Mouse (Mus musculus) limb, embryonic 12.5 days (tissue): ENCODE data around the gene Serpina7. TPM values are rescaled to one million over a fixed set of nuclear protein-coding genes. Genes with fewer than 3 reads are reported as not detected.

Source experiments
- ATAC-seq: fragments of 200-750 bp; cut with Nextera tagmentation; 2 replicates; pipeline ENCODE4 v1.8.0; 2017; ENCODE audit warnings: low read depth, moderate TSS enrichment; ENCODE audit not compliant: insufficient number of reproducible peaks, insufficient read depth, low FRiP score, low TSS enrichment
- H3K27ac ChIP-seq: fragments of 300-500 bp; sonication (generic); 2 replicates; pipeline ENCODE4 v1.5.1; 2016; ENCODE audit warnings: mild to moderate bottlenecking, moderate library complexity
- H3K27me3 ChIP-seq: fragments of 300-500 bp; sonication (generic); 2 replicates; pipeline ENCODE4 v1.6.1; 2016; ENCODE audit warnings: mild to moderate bottlenecking, moderate library complexity
- H3K36me3 ChIP-seq: fragments of 300-500 bp; sonication (generic); 2 replicates; pipeline ENCODE4 v1.6.1; 2016; ENCODE audit warnings: mild to moderate bottlenecking, moderate library complexity
- H3K4me1 ChIP-seq: fragments of 300-500 bp; sonication (generic); replicated peaks from 2 replicates; pipeline ENCODE4 v1.6.1; 2016
- H3K4me2 ChIP-seq: fragments of 300-500 bp; sonication (generic); 2 replicates; pipeline ENCODE4 v1.6.1; 2016; ENCODE audit warnings: mild to moderate bottlenecking, moderate library complexity
- H3K4me3 ChIP-seq: fragments of 300-500 bp; sonication (generic); replicated peaks from 2 replicates; pipeline ENCODE4 v1.5.1; 2016; ENCODE audit warnings: mild to moderate bottlenecking
- H3K9ac ChIP-seq: fragments of 300-500 bp; sonication (generic); replicated peaks from 2 replicates; pipeline ENCODE4 v1.6.1; 2016; ENCODE audit warnings: mild to moderate bottlenecking, moderate library complexity
- H3K9me3 ChIP-seq: fragments of 300-500 bp; sonication (generic); 2 replicates; pipeline ENCODE4 v1.6.1; 2016; ENCODE audit warnings: mild to moderate bottlenecking, moderate library complexity
- WGBS: fragments of 180-500 bp; shearing (Covaris S2); methylation state at CpG from one replicate; pipeline ENCODE4 v1.1.7; 2016; 5-methylcytosine and 5-hydroxymethylcytosine counted together
- polyA plus RNA-seq: library from polyadenylated mRNA; unstranded; fragments of >200 nt; fragmentation: Nextera tagmentation; extraction: Ambion mirVana; gene quantifications from 2 replicates; pipeline ENCODE4 v1.2.1, GENCODE M21; 2016

Serpina7 gene
- 0.14 TPM in 1 of 2 replicates, not detected in the other for polyA plus RNA-seq

GRCm38 (mm10) chrX:139085077-139085476, at the start of gene Serpina7:
Gene Serpina7 (minus strand): TSS chrX:139085236.
- Histone ChIP-seq H3K9ac (no peak within 1 kb of the TSS), H3K27me3 (0 out of 2 replicates have a peak, but pooled peaks cover 3% of the 10 kb centered on the region), H3K27ac (no peak within 1 kb of the TSS), H3K4me2 (no peak within 1 kb of the TSS), H3K36me3 (no peaks in the 10 kb centered on the region), H3K9me3 (no peaks in the 10 kb centered on the region), H3K4me3 (no peak within 1 kb of the TSS), H3K4me1 (no peaks in the 10 kb centered on the region)
- ATAC-seq = no peak

GRCm38 (mm10) chrX:139134031-139134430, 49.0 kb upstream of the Serpina7 start:
- H3K4me3 ChIP-seq = no peak overlapping the region
- no peaks in the 10 kb centered on the region for H3K36me3 ChIP-seq
- ATAC-seq = no peak
- no peak overlapping the region for H3K4me2 ChIP-seq
- WGBS = 48% methylated on average over 4 of the region's 4 CpGs
- H3K27ac ChIP-seq = no peak overlapping the region
- H3K9ac ChIP-seq = no peak overlapping the region
- H3K4me1 ChIP-seq = no peaks in the 10 kb centered on the region
- no peaks in the 10 kb centered on the region for H3K9me3 ChIP-seq
- peaks cover 4% of the 10 kb centered on the region for H3K27me3 ChIP-seq

- ATAC-seq = no peak
- Histone ChIP-seq H3K36me3 (no peaks in the 10 kb centered on the region), H3K27me3 (no peaks in the 10 kb centered on the region), H3K9ac (no peak overlapping the region), H3K4me3 (no peak overlapping the region), H3K9me3 (no peaks in the 10 kb centered on the region), H3K4me2 (no peak overlapping the region), H3K27ac (no peak overlapping the region), H3K4me1 (no peaks in the 10 kb centered on the region)
- WGBS = 77% methylated on average over 1 of the region's 1 CpGs
Observed at GRCm38 (mm10) chrX:139097197-139097596, 12.2 kb upstream of the Serpina7 start.

GRCm38 (mm10) chrX:139085943-139086342, 907 bp upstream of the Serpina7 start, which contains the start of gene 4930513O06Rik:
Gene 4930513O06Rik (plus strand): TSS chrX:139086243.
- Histone ChIP-seq H3K4me3 (no peak within 1 kb of the TSS), H3K4me2 (no peak within 1 kb of the TSS), H3K9ac (no peak within 1 kb of the TSS), H3K27me3 (0 out of 2 replicates have a peak, but pooled peaks cover 6% of the 10 kb centered on the region), H3K9me3 (no peaks in the 10 kb centered on the region), H3K4me1 (no peaks in the 10 kb centered on the region), H3K27ac (no peak within 1 kb of the TSS), H3K36me3 (no peaks in the 10 kb centered on the region)
- no peak for ATAC-seq
- WGBS = 100% methylated on average over 1 of the region's 1 CpGs

GRCm38 (mm10) chrX:139078493-139078892, 6.5 kb downstream of the Serpina7 start:
- WGBS = 93% methylated on average over 2 of the region's 2 CpGs
- 0 out of 2 replicates have a peak, but pooled peaks cover 3% of the 10 kb centered on the region for H3K27me3 ChIP-seq
- ATAC-seq = no peak

GRCm38 (mm10) chrX:139064078-139064477, 21.0 kb downstream of the Serpina7 start:
- 77% methylated on average over 5 of the region's 5 CpGs for WGBS
- no peaks in the 10 kb centered on the region for H3K9me3 ChIP-seq
- H3K4me3 ChIP-seq = no peak overlapping the region
- no peak for ATAC-seq
- no peak overlapping the region for H3K9ac ChIP-seq
- no peak overlapping the region for H3K4me2 ChIP-seq
- H3K36me3 ChIP-seq = no peaks in the 10 kb centered on the region
- no peak overlapping the region for H3K27ac ChIP-seq
- no peaks in the 10 kb centered on the region for H3K4me1 ChIP-seq
- no peaks in the 10 kb centered on the region for H3K27me3 ChIP-seq

More at GRCm38 (mm10) chrX:139078493-139078892, 6.5 kb downstream of the Serpina7 start:
- no peak overlapping the region for H3K27ac ChIP-seq
- no peak overlapping the region for H3K4me3 ChIP-seq
- H3K4me2 ChIP-seq = no peak overlapping the region
- H3K36me3 ChIP-seq = no peaks in the 10 kb centered on the region
- H3K4me1 ChIP-seq = no peaks in the 10 kb centered on the region
- H3K9ac ChIP-seq = no peak overlapping the region
- no peaks in the 10 kb centered on the region for H3K9me3 ChIP-seq

- Histone ChIP-seq H3K4me2 (no peak overlapping the region), H3K36me3 (no peaks in the 10 kb centered on the region), H3K4me1 (no peaks in the 10 kb centered on the region), H3K4me3 (no peak overlapping the region), H3K27me3 (0 out of 2 replicates have a peak, but pooled peaks cover 3% of the 10 kb centered on the region), H3K9ac (no peak overlapping the region), H3K27ac (no peak overlapping the region), H3K9me3 (no peaks in the 10 kb centered on the region)
- WGBS = 74% methylated on average over 1 of the region's 1 CpGs
- ATAC-seq = no peak
Observed at GRCm38 (mm10) chrX:139053149-139053548, 31.9 kb downstream of the Serpina7 start.

- Histone ChIP-seq H3K9me3 (no peaks in the 10 kb centered on the region), H3K4me3 (no peak overlapping the region), H3K27me3 (no peaks in the 10 kb centered on the region), H3K4me1 (no peaks in the 10 kb centered on the region), H3K36me3 (no peaks in the 10 kb centered on the region), H3K9ac (no peak overlapping the region), H3K4me2 (no peak overlapping the region), H3K27ac (no peak overlapping the region)
- WGBS = 88% methylated on average over 1 of the region's 1 CpGs
- ATAC-seq = no peak
Observed at GRCm38 (mm10) chrX:139051976-139052375, 33.1 kb downstream of the Serpina7 start.

- Histone ChIP-seq H3K4me3 (no peak overlapping the region), H3K9me3 (no peaks in the 10 kb centered on the region), H3K9ac (no peak overlapping the region), H3K27ac (no peak overlapping the region), H3K27me3 (no peaks in the 10 kb centered on the region; the same call in 1 of the 2 replicates), H3K4me2 (no peak overlapping the region), H3K36me3 (no peaks in the 10 kb centered on the region), H3K4me1 (no peaks in the 10 kb centered on the region)
- WGBS = 82% methylated on average over 1 of the region's 1 CpGs
- ATAC-seq = no peak
Observed at GRCm38 (mm10) chrX:139041148-139041547, 43.9 kb downstream of the Serpina7 start.

GRCm38 (mm10) chrX:139039314-139039713, 45.7 kb downstream of the Serpina7 start:
- H3K9ac ChIP-seq = no peak overlapping the region
- 88% methylated on average over 2 of the region's 2 CpGs for WGBS
- no peak overlapping the region for H3K4me3 ChIP-seq
- H3K4me1 ChIP-seq = no peaks in the 10 kb centered on the region
- H3K9me3 ChIP-seq = no peaks in the 10 kb centered on the region
- no peaks in the 10 kb centered on the region for H3K36me3 ChIP-seq
- no peak overlapping the region for H3K4me2 ChIP-seq
- H3K27ac ChIP-seq = no peak overlapping the region
- no peak for ATAC-seq
- no peaks in the 10 kb centered on the region; the same call in 1 of the 2 replicates for H3K27me3 ChIP-seq

GRCm38 (mm10) chrX:139037666-139038065, 47.4 kb downstream of the Serpina7 start:
- no peak overlapping the region for H3K27ac ChIP-seq
- no peak overlapping the region for H3K9ac ChIP-seq
- no peak for ATAC-seq
- H3K4me1 ChIP-seq = no peaks in the 10 kb centered on the region
- H3K4me3 ChIP-seq = no peak overlapping the region
- WGBS = 84% methylated on average over 1 of the region's 1 CpGs
- H3K36me3 ChIP-seq = no peaks in the 10 kb centered on the region
- H3K27me3 ChIP-seq = no peaks in the 10 kb centered on the region; the same call in 1 of the 2 replicates
- H3K9me3 ChIP-seq = no peaks in the 10 kb centered on the region
- H3K4me2 ChIP-seq = no peak overlapping the region
